Mouse (Mus musculus): ENCODE results near the gene Tmod4. TPM values are rescaled to one million over a fixed set of nuclear protein-coding genes. Genes with fewer than 3 reads are reported as not detected.
A peak's percentile ranks its signal among the peaks of the same experiment; 100 is the strongest.

Gene Tmod4
- polyA plus RNA-seq, 1 experiment from 2014 or later, result 0.19 TPM

GRCm38 (mm10) chr3:95141474-95141873 is 17.2 kb downstream of the Tmod4 start:
- H3K27ac ChIP-seq (ENCODE audit: low read depth), result peak overlapping the region; percentile 86
- peaks cover 21% of the 10 kb centered on the region for H3K4me1 ChIP-seq (ENCODE audit: insufficient read depth)
- DNase-seq, result peak; percentile 50
- 44% methylated on average over 9 of the region's 9 CpGs for WGBS (ENCODE audit: insufficient replicate concordance)
- peak overlapping the region; percentile 60 for H3K4me2 ChIP-seq (ENCODE audit: low read depth, low read length)
- peak overlapping the region; percentile 54 for H3K9ac ChIP-seq (replicated peaks)
- no peak for TF ChIP-seq EP300 (IDR thresholded peaks at IDR 0.05; ENCODE audit: low read depth)
- no peaks in the 10 kb centered on the region for H3K27me3 ChIP-seq (ENCODE audit: insufficient read depth, low read length)
- peak overlapping the region; percentile 45 for H3K4me3 ChIP-seq (ENCODE audit: low read depth, low read length)
- H3K36me3 ChIP-seq (replicated peaks; ENCODE audit: insufficient read depth, low read length), result peaks cover 16% of the 10 kb centered on the region; the same call in 1 of the 2 replicates
- H3K9me3 ChIP-seq (ENCODE audit: low read length), result no peaks in the 10 kb centered on the region
- ATAC-seq, result no peak

GRCm38 (mm10) chr3:95141952-95142616 is 17.8 kb downstream of the Tmod4 start, which contains the start of gene Tnfaip8l2:
Tnfaip8l2 (minus strand) TSS chr3:95142360.
- Histone ChIP-seq H3K9ac (replicated peaks) (peak within 1 kb of the TSS; percentile 54), H3K4me1 (ENCODE audit: insufficient read depth) (peaks cover 16% of the 10 kb centered on the region), H3K36me3 (replicated peaks; ENCODE audit: insufficient read depth, low read length) (peaks cover 16% of the 10 kb centered on the region; the same call in 1 of the 2 replicates), H3K4me2 (ENCODE audit: low read depth, low read length) (peak within 1 kb of the TSS; percentile 60), H3K4me3 (ENCODE audit: low read depth, low read length) (peak within 1 kb of the TSS; percentile 45), H3K27me3 (ENCODE audit: insufficient read depth, low read length) (no peaks in the 10 kb centered on the region), H3K9me3 (ENCODE audit: low read length) (no peaks in the 10 kb centered on the region), H3K27ac (ENCODE audit: low read depth) (peak within 1 kb of the TSS; percentile 86)
- no peak for TF ChIP-seq CTCF (IDR thresholded peaks at IDR 0.05; ENCODE audit: low read depth)
- no peak for TF ChIP-seq EP300 (IDR thresholded peaks at IDR 0.05; ENCODE audit: low read depth)
- WGBS (ENCODE audit: insufficient replicate concordance), result 48% methylated on average over 10 of the region's 10 CpGs
- ATAC-seq (peak; percentile 68), DNase-seq (peak; percentile 69)

GRCm38 (mm10) chr3:95142617-95143011 is 18.3 kb downstream of the Tmod4 start:
- Histone ChIP-seq H3K9ac (replicated peaks) (no peak overlapping the region), H3K9me3 (ENCODE audit: low read length) (no peaks in the 10 kb centered on the region), H3K36me3 (replicated peaks; ENCODE audit: insufficient read depth, low read length) (peaks cover 16% of the 10 kb centered on the region; the same call in 1 of the 2 replicates), H3K4me3 (ENCODE audit: low read depth, low read length) (no peak overlapping the region), H3K27ac (ENCODE audit: low read depth) (no peak overlapping the region), H3K4me1 (ENCODE audit: insufficient read depth) (peaks cover 16% of the 10 kb centered on the region), H3K4me2 (ENCODE audit: low read depth, low read length) (peak overlapping the region; percentile 60; the same call in 1 of the 2 replicates), H3K27me3 (ENCODE audit: insufficient read depth, low read length) (no peaks in the 10 kb centered on the region)
- peak; percentile 84 for ATAC-seq
- TF ChIP-seq CTCF (IDR thresholded peaks at IDR 0.05; ENCODE audit: low read depth) (peak; percentile 98), EP300 (IDR thresholded peaks at IDR 0.05; ENCODE audit: low read depth) (no peak)
- peak; percentile 90 for DNase-seq
- 10% methylated on average over 5 of the region's 5 CpGs for WGBS (ENCODE audit: insufficient replicate concordance)

- TF ChIP-seq CTCF (IDR thresholded peaks at IDR 0.05; ENCODE audit: low read depth), result no peak
- no peak for TF ChIP-seq EP300 (IDR thresholded peaks at IDR 0.05; ENCODE audit: low read depth)
- DNase-seq (no peak), ATAC-seq (no peak)
- WGBS (ENCODE audit: insufficient replicate concordance), result 58% methylated on average over 3 of the region's 3 CpGs
- Histone ChIP-seq H3K27ac (ENCODE audit: low read depth) (no peak overlapping the region), H3K36me3 (replicated peaks; ENCODE audit: insufficient read depth, low read length) (no peaks in the 10 kb centered on the region), H3K9me3 (ENCODE audit: low read length) (no peaks in the 10 kb centered on the region), H3K9ac (replicated peaks) (no peak overlapping the region), H3K4me2 (ENCODE audit: low read depth, low read length) (no peak overlapping the region), H3K4me3 (ENCODE audit: low read depth, low read length) (no peak overlapping the region), H3K4me1 (ENCODE audit: insufficient read depth) (no peaks in the 10 kb centered on the region), H3K27me3 (ENCODE audit: insufficient read depth, low read length) (no peaks in the 10 kb centered on the region)
Observed at GRCm38 (mm10) chr3:95147924-95148323, 23.6 kb downstream of the Tmod4 start.

GRCm38 (mm10) chr3:95153874-95154273 is 29.6 kb downstream of the Tmod4 start:
- H3K27ac ChIP-seq (ENCODE audit: low read depth), result no peak overlapping the region
- TF ChIP-seq CTCF (IDR thresholded peaks at IDR 0.05; ENCODE audit: low read depth), result peak; percentile 80
- no peak for TF ChIP-seq EP300 (IDR thresholded peaks at IDR 0.05; ENCODE audit: low read depth)

GRCm38 (mm10) chr3:95159511-95159986 is 35.3 kb downstream of the Tmod4 start:
- 16% methylated on average over 8 of the region's 8 CpGs for WGBS (ENCODE audit: insufficient replicate concordance)
- peaks cover 32% of the 10 kb centered on the region for H3K27me3 ChIP-seq (ENCODE audit: insufficient read depth, low read length)
- no peak overlapping the region for H3K27ac ChIP-seq (ENCODE audit: low read depth)
- H3K36me3 ChIP-seq (replicated peaks; ENCODE audit: insufficient read depth, low read length), result no peaks in the 10 kb centered on the region
- peak overlapping the region; percentile 63 for H3K4me3 ChIP-seq (ENCODE audit: low read depth, low read length)
- no peaks in the 10 kb centered on the region for H3K9me3 ChIP-seq (ENCODE audit: low read length)
- H3K9ac ChIP-seq (replicated peaks), result peak overlapping the region; percentile 53
- H3K4me2 ChIP-seq (ENCODE audit: low read depth, low read length), result peak overlapping the region; percentile 98
- TF ChIP-seq EP300 (IDR thresholded peaks at IDR 0.05; ENCODE audit: low read depth) (no peak), CTCF (IDR thresholded peaks at IDR 0.05; ENCODE audit: low read depth) (no peak)
- peaks cover 8% of the 10 kb centered on the region; the same call in 1 of the 2 replicates for H3K4me1 ChIP-seq (ENCODE audit: insufficient read depth)
- ATAC-seq (no peak), DNase-seq (no peak)

More at GRCm38 (mm10) chr3:95153874-95154273, 29.6 kb downstream of the Tmod4 start:
- Histone ChIP-seq H3K9me3 (ENCODE audit: low read length) (no peaks in the 10 kb centered on the region), H3K4me2 (ENCODE audit: low read depth, low read length) (no peak overlapping the region), H3K27me3 (ENCODE audit: insufficient read depth, low read length) (no peaks in the 10 kb centered on the region), H3K4me1 (ENCODE audit: insufficient read depth) (no peaks in the 10 kb centered on the region), H3K4me3 (ENCODE audit: low read depth, low read length) (no peak overlapping the region), H3K9ac (replicated peaks) (no peak overlapping the region), H3K36me3 (replicated peaks; ENCODE audit: insufficient read depth, low read length) (no peaks in the 10 kb centered on the region)
- ATAC-seq, result no peak
- WGBS (ENCODE audit: insufficient replicate concordance), result 36% methylated on average over 4 of the region's 4 CpGs
- peak; percentile 73 for DNase-seq
